Mouse (Mus musculus) liver, embryonic 15.5 days (tissue): ENCODE results near the gene Micu1. TPM values are rescaled to one million over a fixed set of nuclear protein-coding genes. Genes with fewer than 3 reads are reported as not detected.

ENCODE experiments used
- ATAC-seq: fragments of 200-750 bp; cut with Nextera tagmentation; 2 replicates; pipeline ENCODE4 v1.8.0; 2017; ENCODE audit warnings: moderate number of reproducible peaks, mild to moderate bottlenecking, moderate library complexity; ENCODE audit not compliant: insufficient read depth
- H3K27ac ChIP-seq: fragments of 300-500 bp; sonication (generic); replicated peaks from 2 replicates; pipeline ENCODE4 v1.5.1; 2015; ENCODE audit warnings: mild to moderate bottlenecking, inconsistent platforms
- H3K27me3 ChIP-seq: fragments of 300-500 bp; sonication (generic); 2 replicates; pipeline ENCODE4 v1.6.1; 2015; ENCODE audit warnings: mild to moderate bottlenecking, inconsistent platforms
- H3K36me3 ChIP-seq: fragments of 300-500 bp; sonication (generic); replicated peaks from 2 replicates; pipeline ENCODE4 v1.6.1; 2015; ENCODE audit warnings: moderate library complexity, mild to moderate bottlenecking, inconsistent platforms
- H3K4me1 ChIP-seq: fragments of 300-500 bp; sonication (generic); replicated peaks from 2 replicates; pipeline ENCODE4 v1.6.1; 2015; ENCODE audit warnings: inconsistent platforms
- H3K4me2 ChIP-seq: fragments of 300-500 bp; sonication (generic); 2 replicates; pipeline ENCODE4 v1.6.1; 2015; ENCODE audit warnings: moderate library complexity, mild to moderate bottlenecking, inconsistent platforms
- H3K4me3 ChIP-seq: fragments of 300-500 bp; sonication (generic); replicated peaks from 2 replicates; pipeline ENCODE4 v1.5.1; 2015; ENCODE audit warnings: mild to moderate bottlenecking, inconsistent platforms
- H3K9ac ChIP-seq: fragments of 300-500 bp; sonication (generic); 2 replicates; pipeline ENCODE4 v1.6.1; 2015; ENCODE audit warnings: moderate library complexity, mild to moderate bottlenecking, inconsistent platforms
- H3K9me3 ChIP-seq: fragments of 300-500 bp; sonication (generic); replicated peaks from 2 replicates; pipeline ENCODE4 v1.6.1; 2016; ENCODE audit warnings: inconsistent platforms
- WGBS: fragments of 180-500 bp; shearing (Covaris S2); methylation state at CpG from one replicate; pipeline ENCODE4 v1.1.7; 2015; ENCODE audit warnings: mixed read lengths; ENCODE audit not compliant: insufficient replicate concordance; 5-methylcytosine and 5-hydroxymethylcytosine counted together
- polyA plus RNA-seq: library from polyadenylated mRNA; unstranded; fragments of >200 nt; fragmentation: Nextera tagmentation; extraction: Ambion mirVana; gene quantifications from 2 replicates; pipeline ENCODE4 v1.2.1, GENCODE M21; 2015

The Micu1 gene
- polyA plus RNA-seq, 1 experiment from 2014 or later: 38.2 TPM

DNA sequence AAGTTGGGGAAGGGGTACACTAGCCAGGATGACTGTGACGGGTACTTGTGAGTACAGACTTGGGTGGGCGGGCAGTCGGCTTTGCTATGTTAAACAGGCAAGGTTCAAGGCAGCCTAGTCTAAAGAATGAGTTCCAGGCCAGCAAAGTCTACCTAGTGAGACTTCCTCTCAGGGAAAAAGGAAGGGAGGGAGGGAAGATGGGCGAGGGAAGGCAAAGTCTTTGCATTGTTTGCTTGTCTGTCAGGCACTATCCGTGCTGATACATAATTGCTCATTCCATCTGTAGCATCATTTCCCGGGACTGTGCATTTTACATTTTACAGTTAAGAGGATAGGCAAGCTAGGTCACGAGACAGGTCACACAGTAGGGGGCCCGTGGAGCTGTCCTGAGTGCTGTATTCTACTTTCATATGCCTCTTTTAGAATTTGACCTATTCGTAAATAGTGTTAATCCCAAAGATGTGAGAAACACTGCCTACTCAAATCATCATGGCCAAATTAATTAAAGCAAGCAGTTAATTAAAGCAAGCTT lies 51.3 kb downstream of the Micu1 start:
- Histone ChIP-seq H3K9ac (no peak overlapping the region), H3K4me2 (no peak overlapping the region), H3K36me3 (peaks cover 14% of the 10 kb centered on the region; the same call in 1 of the 2 replicates), H3K4me3 (no peak overlapping the region), H3K9me3 (no peaks in the 10 kb centered on the region), H3K4me1 (no peaks in the 10 kb centered on the region), H3K27ac (no peak overlapping the region), H3K27me3 (no peaks in the 10 kb centered on the region)
- WGBS: 70% methylated on average over 9 of the region's 9 CpGs
- no peak for ATAC-seq

DNA sequence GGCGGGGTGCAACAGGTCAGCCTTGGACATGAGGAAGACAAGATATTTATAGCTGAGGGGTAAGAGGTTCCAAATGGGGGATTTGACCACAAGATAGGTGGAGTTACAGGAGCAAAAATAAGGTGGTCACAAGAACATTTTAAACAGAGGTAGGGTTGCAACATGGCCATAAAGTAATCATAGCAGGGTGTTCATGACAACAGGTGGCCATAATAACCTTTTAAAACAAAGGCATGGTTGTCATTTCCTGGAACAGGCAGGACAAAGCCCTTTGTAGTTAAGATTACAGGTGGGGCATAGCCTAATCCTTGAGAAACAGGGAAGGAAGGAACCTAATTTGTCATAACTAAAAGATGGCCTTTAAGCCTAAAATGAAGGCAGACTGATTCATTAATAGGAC lies 51.8 kb downstream of the Micu1 start:
- Histone ChIP-seq H3K4me1 (no peaks in the 10 kb centered on the region), H3K4me2 (no peak overlapping the region), H3K27me3 (no peaks in the 10 kb centered on the region), H3K9ac (no peak overlapping the region), H3K27ac (no peak overlapping the region), H3K4me3 (no peak overlapping the region), H3K36me3 (peaks cover 14% of the 10 kb centered on the region; the same call in 1 of the 2 replicates), H3K9me3 (no peaks in the 10 kb centered on the region)
- WGBS: 74% methylated on average over 1 of the region's 1 CpGs
- no peak for ATAC-seq

DNA sequence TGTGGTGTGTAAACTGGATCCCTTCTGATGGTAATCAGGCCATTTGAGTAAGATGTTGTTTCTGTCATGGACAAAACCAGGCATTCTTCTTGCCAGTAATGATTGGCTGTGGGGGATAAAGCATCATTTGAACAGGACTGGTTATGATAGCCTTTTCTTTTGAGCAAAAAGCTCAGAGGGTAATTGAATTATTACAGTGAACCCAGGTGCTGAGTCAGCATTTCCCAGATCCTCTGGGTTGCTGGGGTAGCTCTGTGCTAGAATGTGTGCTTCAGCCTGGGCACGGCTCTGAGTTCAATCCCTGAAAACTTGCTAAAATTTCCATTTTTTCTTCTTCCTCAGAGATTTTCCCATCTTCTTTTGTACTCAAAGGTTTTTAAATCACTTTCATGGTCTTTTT lies 52.6 kb downstream of the Micu1 start:
- Histone ChIP-seq H3K4me2 (no peak overlapping the region), H3K4me1 (no peaks in the 10 kb centered on the region), H3K9ac (no peak overlapping the region), H3K36me3 (peaks cover 14% of the 10 kb centered on the region; the same call in 1 of the 2 replicates), H3K27me3 (no peaks in the 10 kb centered on the region), H3K9me3 (no peaks in the 10 kb centered on the region), H3K4me3 (no peak overlapping the region), H3K27ac (no peak overlapping the region)
- WGBS: 79% methylated on average over 1 of the region's 1 CpGs
- no peak for ATAC-seq

DNA sequence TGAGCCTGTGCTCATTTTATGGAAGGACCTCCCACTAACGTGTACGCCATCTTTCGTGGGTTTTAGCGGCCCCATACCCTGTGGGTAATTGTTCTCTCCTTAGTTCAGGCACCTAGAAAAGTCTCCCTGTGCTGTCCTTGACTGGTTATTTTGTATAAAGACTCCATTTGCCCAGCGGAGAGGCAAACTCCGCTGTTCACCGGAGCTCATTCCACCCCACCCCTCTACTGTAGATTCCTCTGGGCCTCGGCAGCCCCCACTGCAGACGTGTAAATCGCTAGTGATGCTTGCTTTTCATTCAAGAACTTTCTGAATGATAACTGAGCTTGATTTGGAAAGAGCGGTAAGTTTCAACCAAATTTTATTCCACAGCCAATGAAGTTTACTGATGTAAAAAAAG lies 53.4 kb downstream of the Micu1 start:
- 88% methylated on average over 11 of the region's 11 CpGs for WGBS
- Histone ChIP-seq H3K4me3 (no peak overlapping the region), H3K9ac (no peak overlapping the region), H3K36me3 (peaks cover 13% of the 10 kb centered on the region; the same call in 1 of the 2 replicates), H3K27ac (no peak overlapping the region), H3K4me2 (no peak overlapping the region), H3K4me1 (no peaks in the 10 kb centered on the region), H3K9me3 (no peaks in the 10 kb centered on the region), H3K27me3 (no peaks in the 10 kb centered on the region)
- no peak for ATAC-seq

DNA sequence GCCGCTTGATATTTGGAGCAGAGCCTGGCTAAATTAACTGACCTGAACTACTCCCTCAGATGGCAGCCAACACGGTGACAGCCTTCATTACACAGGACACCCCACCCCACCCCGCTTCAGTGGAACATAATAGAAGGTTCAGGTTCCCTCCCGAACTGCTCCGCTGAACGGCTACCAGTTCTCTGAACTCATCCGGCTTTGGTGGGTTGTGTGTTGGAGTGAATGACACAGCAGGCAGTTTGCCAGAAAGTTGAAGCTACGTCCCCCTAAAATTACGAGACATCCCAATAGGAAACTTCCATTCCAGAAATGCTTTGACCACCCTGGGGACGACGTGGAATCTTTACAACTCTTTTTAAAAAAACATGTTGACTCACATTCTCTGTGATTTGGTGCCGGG lies 53.8 kb downstream of the Micu1 start:
- H3K27ac ChIP-seq: no peak overlapping the region
- no peak overlapping the region for H3K9ac ChIP-seq
- H3K27me3 ChIP-seq: no peaks in the 10 kb centered on the region
- no peak for ATAC-seq
- no peak overlapping the region for H3K4me3 ChIP-seq
- H3K4me1 ChIP-seq: no peaks in the 10 kb centered on the region
- peaks cover 9% of the 10 kb centered on the region; the same call in 1 of the 2 replicates for H3K36me3 ChIP-seq
- no peak overlapping the region for H3K4me2 ChIP-seq
- H3K9me3 ChIP-seq: no peaks in the 10 kb centered on the region
- WGBS: 84% methylated on average over 12 of the region's 12 CpGs

DNA sequence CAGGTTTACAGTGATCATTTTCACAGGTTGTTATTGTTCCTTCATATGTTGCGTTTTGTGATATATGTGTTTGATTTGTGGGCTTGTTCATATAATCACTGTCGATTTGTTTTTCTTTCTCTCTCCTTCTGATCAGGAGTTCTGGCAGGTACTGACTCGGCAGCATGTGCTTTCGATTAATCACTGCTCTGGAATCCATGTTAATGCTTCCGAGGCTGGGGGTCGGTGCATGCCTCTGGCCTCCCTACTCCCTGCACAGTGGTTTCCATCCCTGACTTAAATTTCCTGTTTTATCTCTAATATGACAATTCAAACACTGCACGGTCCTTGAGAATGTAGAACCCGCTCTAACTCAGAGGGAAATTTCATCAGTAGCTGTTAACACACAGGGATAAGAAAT lies 54.3 kb downstream of the Micu1 start:
- Histone ChIP-seq H3K27me3 (no peaks in the 10 kb centered on the region), H3K4me3 (no peak overlapping the region), H3K4me2 (no peak overlapping the region), H3K4me1 (no peaks in the 10 kb centered on the region), H3K9ac (no peak overlapping the region), H3K9me3 (no peaks in the 10 kb centered on the region), H3K27ac (no peak overlapping the region), H3K36me3 (peaks cover 6% of the 10 kb centered on the region; the same call in 1 of the 2 replicates)
- 82% methylated on average over 8 of the region's 8 CpGs for WGBS
- no peak for ATAC-seq

DNA sequence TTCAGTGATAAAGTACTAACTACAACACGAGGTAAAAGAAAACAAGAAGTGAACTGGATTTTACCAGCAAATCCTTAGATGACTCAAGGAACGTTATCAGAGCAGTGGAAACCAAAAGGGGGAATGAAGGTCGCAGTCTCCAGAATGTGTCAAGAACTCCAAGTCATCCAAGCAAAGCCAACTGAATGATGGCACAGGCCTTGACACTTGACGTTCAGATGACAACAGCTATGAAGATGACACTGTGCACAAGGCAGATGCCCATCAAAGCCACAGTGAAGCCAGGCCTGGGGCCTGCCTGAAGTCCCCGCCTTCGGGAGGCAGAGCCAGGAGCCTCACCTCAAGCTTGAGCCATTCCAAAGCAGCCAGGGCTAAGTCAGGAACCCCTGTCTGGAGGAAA lies 62.5 kb downstream of the Micu1 start:
- 76% methylated on average over 6 of the region's 6 CpGs for WGBS

DNA sequence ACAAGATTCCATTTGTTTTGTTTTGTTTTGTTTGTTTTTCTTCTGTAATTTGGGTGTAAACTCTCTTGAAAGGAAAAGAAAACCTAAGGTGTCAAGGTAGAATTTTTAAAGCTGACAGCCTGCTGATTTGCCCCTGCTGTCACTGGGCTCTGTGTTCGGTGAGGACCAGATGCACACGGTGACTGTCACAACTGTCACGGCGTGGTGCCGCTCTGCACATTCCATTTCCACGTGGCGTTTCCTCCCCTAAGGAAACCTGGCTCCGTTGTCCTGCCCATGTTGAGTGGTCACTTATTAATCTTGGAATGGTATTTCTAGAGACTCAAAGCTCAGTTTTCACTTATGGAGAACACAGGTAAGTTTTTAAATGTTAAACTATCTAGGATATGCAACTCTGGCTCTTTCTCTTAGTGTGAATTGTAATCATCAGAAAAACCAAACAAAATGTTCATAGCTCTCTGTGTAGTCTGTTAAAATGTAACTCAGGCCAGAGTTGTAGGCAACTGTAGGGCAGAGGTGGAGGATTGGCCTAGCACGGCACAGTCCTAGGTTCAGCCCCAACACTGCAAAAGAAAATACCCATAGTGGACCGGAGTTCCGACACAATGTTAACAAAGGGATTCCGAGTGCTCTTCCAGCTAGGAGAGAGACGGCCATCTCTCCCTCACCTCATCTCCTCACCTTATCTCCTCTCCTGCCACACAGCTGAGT lies 66.2 kb downstream of the Micu1 start:
- no peaks in the 10 kb centered on the region for H3K4me1 ChIP-seq
- no peaks in the 10 kb centered on the region for H3K27me3 ChIP-seq
- 74% methylated on average over 13 of the region's 13 CpGs for WGBS
- H3K9me3 ChIP-seq: no peaks in the 10 kb centered on the region
- no peak overlapping the region for H3K4me3 ChIP-seq
- H3K36me3 ChIP-seq: 0 out of 2 replicates have a peak, but pooled peaks cover 6% of the 10 kb centered on the region
- H3K9ac ChIP-seq: no peak overlapping the region
- H3K27ac ChIP-seq: peak overlapping the region; percentile 61
- peak; percentile 79 for ATAC-seq
- H3K4me2 ChIP-seq: no peak overlapping the region

More for the DNA sequence above, 62.5 kb downstream of the Micu1 start:
- Histone ChIP-seq H3K36me3 (0 out of 2 replicates have a peak, but pooled peaks cover 6% of the 10 kb centered on the region), H3K4me2 (no peak overlapping the region), H3K27me3 (no peaks in the 10 kb centered on the region), H3K9ac (no peak overlapping the region), H3K9me3 (no peaks in the 10 kb centered on the region), H3K4me1 (no peaks in the 10 kb centered on the region), H3K27ac (no peak overlapping the region), H3K4me3 (no peak overlapping the region)
- no peak for ATAC-seq

DNA sequence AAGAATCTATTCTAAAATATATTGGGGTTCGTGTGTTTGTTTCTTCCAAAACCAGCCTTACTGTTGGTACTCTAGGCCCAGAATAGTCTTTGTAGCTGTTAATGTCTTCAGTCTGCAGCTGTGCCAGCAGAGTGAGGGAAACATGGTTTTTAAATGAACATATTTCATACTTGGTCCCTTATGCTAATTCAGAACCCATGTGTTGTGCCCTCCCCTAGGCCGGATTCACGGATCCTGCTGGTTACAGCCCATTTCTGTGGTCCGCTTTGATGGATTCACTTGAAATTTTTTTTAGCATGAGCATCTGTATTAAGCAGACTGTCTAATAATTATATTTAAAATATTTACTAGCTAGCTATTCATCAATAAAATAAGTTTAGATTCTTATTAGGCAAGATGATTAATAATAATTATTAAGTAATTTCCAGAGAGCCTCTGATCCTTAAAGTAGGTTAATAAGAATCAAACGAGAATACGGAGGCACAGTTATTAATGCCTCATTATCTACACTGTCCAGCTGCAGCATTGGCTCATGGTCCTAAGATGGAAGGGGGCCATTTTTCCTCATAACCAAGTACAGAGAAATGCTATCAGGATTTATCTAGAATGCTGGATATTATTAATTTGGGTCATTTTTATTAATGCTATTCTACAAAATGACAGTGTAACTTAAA lies 69.2 kb downstream of the Micu1 start:
- H3K27ac ChIP-seq: no peak overlapping the region
- no peaks in the 10 kb centered on the region for H3K4me1 ChIP-seq
- no peaks in the 10 kb centered on the region for H3K27me3 ChIP-seq
- no peak overlapping the region for H3K4me2 ChIP-seq
- WGBS: 76% methylated on average over 6 of the region's 6 CpGs
- no peak overlapping the region for H3K4me3 ChIP-seq
- no peak for ATAC-seq
- H3K9ac ChIP-seq: no peak overlapping the region
- H3K36me3 ChIP-seq: 0 out of 2 replicates have a peak, but pooled peaks cover 5% of the 10 kb centered on the region
- no peaks in the 10 kb centered on the region for H3K9me3 ChIP-seq

DNA sequence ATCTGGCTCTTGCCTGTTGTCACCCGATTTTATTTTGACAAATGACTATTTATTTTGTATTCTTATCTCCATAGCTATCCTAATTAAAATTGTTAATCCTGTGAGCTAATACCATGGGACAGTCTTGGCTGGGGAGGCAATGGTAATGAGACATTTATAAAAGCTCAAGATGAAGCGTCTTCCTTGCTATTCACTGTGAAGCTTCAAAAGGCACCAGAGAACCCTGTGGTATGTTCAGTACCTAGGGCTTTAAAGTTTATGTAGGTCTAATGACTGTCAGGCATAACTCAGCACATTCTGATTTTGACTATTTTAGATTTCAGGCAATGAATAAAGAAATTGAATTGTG lies 69.7 kb downstream of the Micu1 start:
- 77% methylated on average over 2 of the region's 2 CpGs for WGBS
- no peak for ATAC-seq
- Histone ChIP-seq H3K9ac (no peak overlapping the region), H3K9me3 (no peaks in the 10 kb centered on the region), H3K27ac (no peak overlapping the region), H3K4me2 (no peak overlapping the region), H3K4me3 (no peak overlapping the region), H3K27me3 (no peaks in the 10 kb centered on the region), H3K36me3 (0 out of 2 replicates have a peak, but pooled peaks cover 5% of the 10 kb centered on the region), H3K4me1 (no peaks in the 10 kb centered on the region)

DNA sequence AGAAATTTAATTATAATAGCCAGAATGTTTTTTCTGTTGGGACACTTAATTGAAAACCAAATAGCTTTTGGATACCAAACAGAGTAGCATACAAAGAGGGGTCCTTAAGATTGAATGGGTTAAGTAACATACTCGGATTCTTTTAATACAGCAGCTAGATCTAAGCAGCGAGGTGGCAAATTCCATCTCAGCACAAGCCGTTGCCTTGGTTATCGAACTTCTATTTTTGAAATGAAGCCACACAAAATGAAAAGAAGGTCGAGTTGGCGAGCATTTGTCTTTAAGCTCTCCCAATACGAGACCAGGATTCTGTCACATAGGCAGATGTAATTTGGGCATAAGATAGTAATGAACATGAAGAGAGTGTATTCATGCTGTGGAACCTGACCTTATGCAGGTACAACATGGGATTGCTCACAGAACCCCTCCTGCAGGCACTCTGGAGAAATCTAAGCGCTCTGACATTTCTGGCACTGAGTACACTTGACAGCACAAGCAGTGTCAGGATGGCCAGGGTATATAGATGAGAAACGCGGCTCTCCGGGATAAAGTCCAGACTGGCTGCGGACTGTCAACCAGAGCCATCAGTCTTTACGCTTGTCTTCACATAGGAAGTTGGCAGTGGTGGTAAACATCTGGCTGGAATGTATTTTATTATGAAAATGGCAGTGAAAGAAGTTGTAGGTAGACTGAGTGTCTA lies 71.3 kb downstream of the Micu1 start:
- Histone ChIP-seq H3K4me3 (no peak overlapping the region), H3K9ac (no peak overlapping the region), H3K27me3 (no peaks in the 10 kb centered on the region), H3K27ac (no peak overlapping the region), H3K36me3 (0 out of 2 replicates have a peak, but pooled peaks cover 5% of the 10 kb centered on the region), H3K4me1 (0 out of 2 replicates have a peak, but pooled peaks cover 9% of the 10 kb centered on the region), H3K4me2 (no peak overlapping the region), H3K9me3 (no peaks in the 10 kb centered on the region)
- WGBS: 84% methylated on average over 13 of the region's 13 CpGs
- ATAC-seq: no peak
